Mouse (Mus musculus): ENCODE measurements around the gene F8.

DNA sequence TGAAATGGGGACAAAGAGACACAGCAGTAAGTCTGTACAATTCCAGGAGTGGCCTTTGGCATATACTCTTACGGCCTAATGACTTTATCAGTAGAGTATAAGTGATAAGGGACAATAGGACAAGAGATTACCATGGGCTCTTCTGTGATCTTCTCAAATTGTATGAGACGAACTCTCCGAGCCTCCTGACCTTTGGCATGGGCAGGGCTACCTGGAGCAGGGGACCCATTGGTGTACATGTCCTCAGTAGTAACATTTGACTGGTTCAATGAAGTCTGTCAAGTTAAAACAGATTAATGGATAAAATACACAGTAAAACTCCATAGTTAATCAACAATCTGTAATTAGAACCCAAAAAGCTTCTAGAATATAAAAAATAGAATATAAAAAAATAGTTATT is 256.8 kb downstream of the F8 start:
- no peak for TF ChIP-seq POLR2A (IDR thresholded peaks at IDR 0.05; ENCODE audit: borderline replicate concordance, control insufficient read depth, low read depth, low read length)
- no peak for TF ChIP-seq CTCF (IDR thresholded peaks at IDR 0.05; ENCODE audit: control insufficient read depth, insufficient read depth, low read length)
